Mouse (Mus musculus): ENCODE data around the gene Rps6ka4. TPM values are rescaled to one million over a fixed set of nuclear protein-coding genes. Genes with fewer than 3 reads are reported as not detected.

The Rps6ka4 gene
- polyA plus RNA-seq (2015; fragmentation: Nextera tagmentation; extraction: Ambion mirVana): 27.1 and 28.3 TPM in 2 replicates

DNA sequence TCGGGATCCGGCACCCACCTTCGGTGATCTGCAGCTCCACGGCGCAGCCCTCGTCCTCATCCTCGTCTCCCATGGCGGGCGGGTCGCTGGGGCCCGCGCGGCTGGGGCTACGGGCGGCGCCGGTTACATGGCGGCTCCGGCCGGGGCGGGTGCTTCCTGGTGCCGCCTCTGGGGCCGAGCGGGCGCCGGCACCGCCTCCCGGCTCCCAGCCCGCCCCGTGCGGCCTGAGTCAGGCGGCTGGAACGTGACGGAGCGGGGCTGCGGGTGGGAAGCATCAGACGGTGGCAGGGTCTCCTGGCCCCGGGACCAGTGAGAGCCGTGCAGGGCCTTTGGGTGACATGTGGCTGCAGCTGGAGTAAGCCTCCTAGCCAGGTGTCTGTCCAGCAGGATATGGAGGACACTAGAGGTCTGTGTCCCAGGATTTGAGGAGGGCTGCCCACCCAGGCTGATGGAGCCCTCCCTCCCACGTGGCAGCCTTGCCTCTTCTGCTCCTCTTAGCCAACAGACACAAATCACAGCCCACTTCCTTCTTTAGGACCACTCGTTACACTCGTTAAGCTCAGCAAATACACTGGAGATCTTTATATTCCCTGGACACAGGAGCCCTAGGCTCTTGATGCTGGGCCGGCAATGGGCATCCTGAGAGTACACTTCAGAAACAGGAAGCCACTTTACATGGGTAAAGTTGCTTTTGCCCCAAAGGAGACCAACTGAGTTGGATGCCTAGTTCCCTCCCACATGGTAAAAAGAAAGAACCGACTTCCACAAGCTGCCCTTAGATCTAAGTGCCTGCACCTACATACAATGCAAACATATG is at the start of gene Rps6ka4:
TSS of gene Rps6ka4 (minus strand) at position 162 of the 817 bp plus-strand sequence.
- Histone ChIP-seq H3K4me3 (ENCODE audit: low read length) (peak within 1 kb of the TSS; percentile 81), H3K27ac (ENCODE audit: low read length) (peak within 1 kb of the TSS; percentile 35; the same call in 1 of the 2 replicates), H3K9me3 (ENCODE audit: low read length) (no peaks in the 10 kb centered on the region), H3K4me2 (replicated peaks; ENCODE audit: low read depth, low read length) (peak within 1 kb of the TSS; percentile 99), H3K36me3 (ENCODE audit: insufficient read depth, low read length) (peaks cover 22% of the 10 kb centered on the region), H3K9ac (replicated peaks; ENCODE audit: low read length) (peak within 1 kb of the TSS; percentile 82), H3K27me3 (ENCODE audit: insufficient read depth, low read length) (peaks cover 11% of the 10 kb centered on the region; the same call in 1 of the 2 replicates), H3K4me1 (ENCODE audit: insufficient read depth, low read length) (peaks cover 19% of the 10 kb centered on the region)
- WGBS: under 1% methylated on average over 43 of the region's 44 CpGs
- peak; percentile 94 for ATAC-seq (ENCODE audit: low FRiP score, low TSS enrichment)

DNA sequence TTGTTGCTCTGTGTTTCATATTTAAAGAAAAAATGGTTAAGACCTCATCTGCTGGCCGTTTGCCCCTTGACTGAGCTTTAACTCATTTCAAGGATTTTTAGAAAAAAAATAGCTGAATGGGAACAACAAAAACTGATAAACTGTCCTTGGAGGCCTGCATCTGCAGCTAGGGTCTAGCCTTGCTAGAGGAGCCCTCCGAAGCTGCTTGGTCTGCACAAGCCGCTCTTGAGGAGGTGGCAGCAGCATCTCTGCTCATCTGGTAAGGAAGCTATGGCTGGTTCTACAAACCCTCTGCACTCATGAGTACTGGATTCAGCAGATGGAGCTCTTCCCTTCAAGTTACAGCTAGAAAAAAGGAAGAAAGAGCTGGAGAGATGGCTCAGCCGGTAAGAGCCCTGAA is 37.5 kb upstream of the Rps6ka4 start:
- Histone ChIP-seq H3K27me3 (ENCODE audit: insufficient read depth, low read length) (no peaks in the 10 kb centered on the region), H3K4me2 (replicated peaks; ENCODE audit: low read depth, low read length) (no peak overlapping the region), H3K9me3 (ENCODE audit: low read length) (peaks cover 8% of the 10 kb centered on the region), H3K9ac (replicated peaks; ENCODE audit: low read length) (no peak overlapping the region), H3K27ac (ENCODE audit: low read length) (no peak overlapping the region), H3K4me1 (ENCODE audit: insufficient read depth, low read length) (no peaks in the 10 kb centered on the region), H3K36me3 (ENCODE audit: insufficient read depth, low read length) (no peaks in the 10 kb centered on the region), H3K4me3 (ENCODE audit: low read length) (no peak overlapping the region)
- 79% methylated on average over 4 of the region's 4 CpGs for WGBS
- no peak for ATAC-seq (ENCODE audit: low FRiP score, low TSS enrichment)

DNA sequence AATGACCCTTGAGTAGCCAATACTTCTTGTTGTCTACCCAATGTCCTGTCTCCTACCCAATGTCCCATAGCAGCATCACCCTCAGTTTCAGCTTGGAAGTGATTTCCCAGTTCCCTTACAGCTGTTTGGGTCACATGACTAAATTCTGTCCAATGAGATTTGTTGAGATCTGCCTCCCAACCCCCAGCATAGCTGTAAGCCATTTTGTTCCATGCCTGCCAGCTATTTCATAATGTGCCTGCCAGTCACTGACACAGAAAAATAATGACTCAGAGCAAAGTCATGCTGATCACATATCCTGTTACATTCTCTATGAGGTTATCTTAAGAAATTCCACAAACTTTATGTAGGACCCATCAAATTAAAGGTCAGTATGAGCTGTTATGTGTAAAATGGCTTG is 36.4 kb upstream of the Rps6ka4 start:
- Histone ChIP-seq H3K9ac (replicated peaks; ENCODE audit: low read length) (no peak overlapping the region), H3K27ac (ENCODE audit: low read length) (no peak overlapping the region), H3K4me3 (ENCODE audit: low read length) (no peak overlapping the region), H3K9me3 (ENCODE audit: low read length) (peaks cover 8% of the 10 kb centered on the region), H3K36me3 (ENCODE audit: insufficient read depth, low read length) (no peaks in the 10 kb centered on the region), H3K4me1 (ENCODE audit: insufficient read depth, low read length) (peaks cover 2% of the 10 kb centered on the region; the same call in 1 of the 2 replicates), H3K27me3 (ENCODE audit: insufficient read depth, low read length) (no peaks in the 10 kb centered on the region), H3K4me2 (replicated peaks; ENCODE audit: low read depth, low read length) (no peak overlapping the region)
- no peak for ATAC-seq (ENCODE audit: low FRiP score, low TSS enrichment)

DNA sequence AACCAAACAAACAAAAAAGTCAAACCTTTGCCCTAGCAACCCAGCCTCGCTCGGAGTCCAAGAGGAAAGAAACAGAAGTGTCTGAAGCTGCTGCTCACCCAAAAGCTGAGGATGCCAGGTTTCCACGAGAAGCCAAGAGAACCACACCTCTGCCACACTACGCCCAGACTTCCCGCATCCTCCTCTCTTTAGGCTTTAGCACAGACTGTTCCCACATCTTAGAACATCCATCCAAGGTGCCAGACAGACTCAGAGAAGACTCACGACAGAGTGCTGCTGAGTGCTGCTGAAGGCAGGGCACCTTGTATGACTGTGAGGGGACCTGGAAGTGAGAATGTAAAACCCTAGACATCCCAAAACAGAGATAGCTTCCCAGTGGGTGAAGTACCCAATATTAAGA is 35.4 kb upstream of the Rps6ka4 start:
- Histone ChIP-seq H3K4me2 (replicated peaks; ENCODE audit: low read depth, low read length) (no peak overlapping the region), H3K27ac (ENCODE audit: low read length) (no peak overlapping the region), H3K4me3 (ENCODE audit: low read length) (no peak overlapping the region), H3K9me3 (ENCODE audit: low read length) (peaks cover 8% of the 10 kb centered on the region), H3K4me1 (ENCODE audit: insufficient read depth, low read length) (peaks cover 4% of the 10 kb centered on the region; the same call in 1 of the 2 replicates), H3K36me3 (ENCODE audit: insufficient read depth, low read length) (no peaks in the 10 kb centered on the region), H3K27me3 (ENCODE audit: insufficient read depth, low read length) (no peaks in the 10 kb centered on the region), H3K9ac (replicated peaks; ENCODE audit: low read length) (no peak overlapping the region)
- 91% methylated on average over 6 of the region's 6 CpGs for WGBS
- no peak for ATAC-seq (ENCODE audit: low FRiP score, low TSS enrichment)

DNA sequence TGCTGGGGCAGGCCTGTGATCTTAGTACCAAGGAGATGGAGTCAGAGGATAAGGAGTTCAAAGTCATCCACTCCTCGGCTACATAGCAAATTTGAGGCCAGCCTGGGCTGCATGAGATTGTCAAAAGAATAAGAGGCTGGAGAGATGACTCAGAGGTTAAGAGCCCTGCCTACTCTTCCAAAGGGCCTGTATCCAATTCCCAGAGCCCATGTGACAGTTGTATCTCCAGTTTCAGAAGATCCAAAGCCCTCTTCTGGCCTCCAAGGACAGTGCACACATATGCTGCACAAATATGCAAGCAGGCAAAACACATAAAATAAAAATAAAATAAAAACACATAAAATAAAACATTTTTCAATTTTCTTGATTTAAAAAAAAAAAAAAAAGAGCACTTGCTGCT is 33.8 kb upstream of the Rps6ka4 start:
- ATAC-seq (ENCODE audit: low FRiP score, low TSS enrichment): no peak
- H3K9me3 ChIP-seq (ENCODE audit: low read length): no peaks in the 10 kb centered on the region
- peaks cover 7% of the 10 kb centered on the region; the same call in 1 of the 2 replicates for H3K4me1 ChIP-seq (ENCODE audit: insufficient read depth, low read length)
- no peak overlapping the region for H3K4me3 ChIP-seq (ENCODE audit: low read length)
- no peak overlapping the region for H3K27ac ChIP-seq (ENCODE audit: low read length)
- H3K27me3 ChIP-seq (ENCODE audit: insufficient read depth, low read length): no peaks in the 10 kb centered on the region
- no peak overlapping the region for H3K9ac ChIP-seq (replicated peaks; ENCODE audit: low read length)
- WGBS: 90% methylated on average over 1 of the region's 1 CpGs
- H3K4me2 ChIP-seq (replicated peaks; ENCODE audit: low read depth, low read length): no peak overlapping the region
- no peaks in the 10 kb centered on the region for H3K36me3 ChIP-seq (ENCODE audit: insufficient read depth, low read length)

DNA sequence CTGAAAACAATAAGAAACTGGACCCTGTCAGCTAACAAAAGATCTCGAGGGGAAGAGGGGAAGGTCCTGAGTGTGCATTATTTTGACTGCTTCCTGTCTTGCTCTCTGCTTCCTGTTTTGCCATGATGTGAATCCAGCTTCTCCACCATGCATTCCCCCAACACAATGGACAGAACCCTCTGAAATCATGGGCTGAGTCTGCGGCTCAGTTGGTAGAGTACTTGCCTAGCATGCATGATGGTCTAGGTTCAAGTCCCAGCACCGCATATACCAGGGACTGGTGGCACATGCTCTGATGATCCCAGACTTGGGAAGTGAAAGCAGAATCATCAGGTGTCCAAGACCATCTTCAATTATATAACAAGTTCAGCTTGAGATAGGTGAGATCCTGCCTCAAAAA is 32.3 kb upstream of the Rps6ka4 start:
- Histone ChIP-seq H3K27me3 (ENCODE audit: insufficient read depth, low read length) (no peaks in the 10 kb centered on the region), H3K4me1 (ENCODE audit: insufficient read depth, low read length) (peaks cover 10% of the 10 kb centered on the region; the same call in 1 of the 2 replicates), H3K4me2 (replicated peaks; ENCODE audit: low read depth, low read length) (no peak overlapping the region), H3K27ac (ENCODE audit: low read length) (no peak overlapping the region), H3K9ac (replicated peaks; ENCODE audit: low read length) (no peak overlapping the region), H3K36me3 (ENCODE audit: insufficient read depth, low read length) (no peaks in the 10 kb centered on the region), H3K9me3 (ENCODE audit: low read length) (no peaks in the 10 kb centered on the region), H3K4me3 (ENCODE audit: low read length) (no peak overlapping the region)
- ATAC-seq (ENCODE audit: low FRiP score, low TSS enrichment): no peak
- 68% methylated on average over 3 of the region's 3 CpGs for WGBS

DNA sequence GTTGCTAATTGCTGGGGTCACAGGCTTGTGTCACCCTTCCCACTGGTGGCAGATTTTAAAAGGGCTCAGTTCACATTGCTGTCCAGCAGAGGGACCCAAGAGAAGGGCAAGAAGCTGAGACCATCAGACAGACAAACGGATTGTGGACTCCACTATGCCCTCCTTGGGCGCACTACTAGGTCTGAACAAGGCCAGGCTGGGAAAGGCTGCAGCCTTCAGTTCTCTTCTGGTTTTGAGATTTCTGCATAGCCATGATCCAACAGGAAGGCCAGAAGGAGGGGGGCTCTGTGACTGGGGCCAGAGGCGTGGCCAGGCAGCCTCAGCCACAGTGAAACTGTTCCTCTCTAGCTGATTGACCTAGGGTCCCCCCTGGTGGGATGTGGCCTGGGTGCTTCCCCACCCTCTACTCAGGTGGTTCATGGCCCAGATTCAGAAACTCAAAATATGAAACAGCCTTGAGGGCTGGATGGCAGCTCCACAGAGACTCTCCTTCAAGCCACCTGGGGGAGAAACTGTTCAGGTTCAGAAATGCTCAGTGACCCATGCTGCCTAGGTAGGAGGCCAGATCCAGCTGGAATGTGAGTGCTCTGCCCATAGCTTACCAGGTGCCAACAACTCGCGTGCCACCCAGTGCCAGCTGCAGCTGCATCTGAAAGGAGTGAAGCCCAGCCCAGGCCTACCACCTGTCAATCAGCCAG is 31.3 kb upstream of the Rps6ka4 start:
- Histone ChIP-seq H3K9ac (replicated peaks; ENCODE audit: low read length) (no peak overlapping the region), H3K4me3 (ENCODE audit: low read length) (no peak overlapping the region), H3K36me3 (ENCODE audit: insufficient read depth, low read length) (no peaks in the 10 kb centered on the region), H3K9me3 (ENCODE audit: low read length) (no peaks in the 10 kb centered on the region), H3K27ac (ENCODE audit: low read length) (peak overlapping the region; percentile 66), H3K4me2 (replicated peaks; ENCODE audit: low read depth, low read length) (no peak overlapping the region), H3K4me1 (ENCODE audit: insufficient read depth, low read length) (peaks cover 10% of the 10 kb centered on the region; the same call in 1 of the 2 replicates), H3K27me3 (ENCODE audit: insufficient read depth, low read length) (no peaks in the 10 kb centered on the region)
- ATAC-seq (ENCODE audit: low FRiP score, low TSS enrichment): peak; percentile 63
- 55% methylated on average over 5 of the region's 5 CpGs for WGBS

DNA sequence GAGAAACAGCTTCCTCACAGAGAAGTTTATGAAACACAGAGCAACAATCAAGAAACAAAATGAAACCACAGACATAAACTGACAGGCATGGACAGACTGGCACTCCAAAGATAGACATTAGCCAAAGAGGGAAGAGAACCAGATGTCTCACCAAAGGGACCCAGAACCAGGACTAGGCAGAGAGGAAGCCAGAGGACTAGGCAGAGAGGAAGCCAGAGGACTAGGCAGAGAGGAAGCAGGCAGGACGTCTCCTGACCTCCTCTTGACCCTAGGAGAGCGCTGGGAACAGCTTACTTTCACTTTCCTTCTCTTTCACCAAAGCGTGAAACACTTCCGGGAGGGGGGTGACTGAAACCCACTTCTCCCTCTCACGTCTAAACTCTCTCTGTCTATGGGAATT is 28.9 kb upstream of the Rps6ka4 start:
- Histone ChIP-seq H3K27ac (ENCODE audit: low read length) (peak overlapping the region; percentile 51), H3K27me3 (ENCODE audit: insufficient read depth, low read length) (no peaks in the 10 kb centered on the region), H3K9ac (replicated peaks; ENCODE audit: low read length) (peak overlapping the region; percentile 41; the same call in 1 of the 2 replicates), H3K4me2 (replicated peaks; ENCODE audit: low read depth, low read length) (peak overlapping the region; percentile 53), H3K9me3 (ENCODE audit: low read length) (0 out of 2 replicates have a peak, but pooled peaks cover 3% of the 10 kb centered on the region), H3K4me1 (ENCODE audit: insufficient read depth, low read length) (peaks cover 10% of the 10 kb centered on the region; the same call in 1 of the 2 replicates), H3K4me3 (ENCODE audit: low read length) (peak overlapping the region; percentile 32), H3K36me3 (ENCODE audit: insufficient read depth, low read length) (no peaks in the 10 kb centered on the region)
- WGBS: 0% methylated on average over 5 of the region's 5 CpGs
- 0 out of 2 replicates have a peak, but pooled peaks have one; percentile 39 for ATAC-seq (ENCODE audit: low FRiP score, low TSS enrichment)

DNA sequence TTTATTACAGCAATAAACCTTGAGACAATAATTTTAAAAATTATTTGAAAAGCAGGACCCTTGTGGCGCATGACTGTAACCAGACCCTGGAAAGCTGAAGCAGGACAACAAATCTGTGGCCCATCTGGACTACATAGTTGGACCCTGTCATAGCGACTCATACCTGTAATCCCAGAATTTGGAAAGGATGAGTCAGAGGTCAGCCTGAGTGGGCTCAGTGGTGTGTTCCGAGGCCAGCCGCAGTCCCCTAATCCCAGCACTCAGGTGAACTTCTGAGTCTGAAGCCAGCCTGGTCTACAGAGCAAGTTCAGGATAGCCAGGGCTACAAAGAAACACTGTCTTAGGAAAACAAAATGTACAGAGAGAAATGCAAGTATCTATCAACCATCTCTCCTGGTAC is 21.0 kb upstream of the Rps6ka4 start:
- WGBS: 75% methylated on average over 4 of the region's 4 CpGs
- no peak overlapping the region for H3K4me2 ChIP-seq (replicated peaks; ENCODE audit: low read depth, low read length)
- no peak overlapping the region for H3K4me3 ChIP-seq (ENCODE audit: low read length)
- H3K4me1 ChIP-seq (ENCODE audit: insufficient read depth, low read length): no peaks in the 10 kb centered on the region
- H3K9ac ChIP-seq (replicated peaks; ENCODE audit: low read length): no peak overlapping the region
- 0 out of 2 replicates have a peak, but pooled peaks cover 3% of the 10 kb centered on the region for H3K9me3 ChIP-seq (ENCODE audit: low read length)
- no peak overlapping the region for H3K27ac ChIP-seq (ENCODE audit: low read length)
- H3K27me3 ChIP-seq (ENCODE audit: insufficient read depth, low read length): no peaks in the 10 kb centered on the region
- H3K36me3 ChIP-seq (ENCODE audit: insufficient read depth, low read length): no peaks in the 10 kb centered on the region
- ATAC-seq (ENCODE audit: low FRiP score, low TSS enrichment): no peak
